Mouse (Mus musculus): Measurements from ENCODE around the gene Defb25.

Gene Defb25

DNA sequence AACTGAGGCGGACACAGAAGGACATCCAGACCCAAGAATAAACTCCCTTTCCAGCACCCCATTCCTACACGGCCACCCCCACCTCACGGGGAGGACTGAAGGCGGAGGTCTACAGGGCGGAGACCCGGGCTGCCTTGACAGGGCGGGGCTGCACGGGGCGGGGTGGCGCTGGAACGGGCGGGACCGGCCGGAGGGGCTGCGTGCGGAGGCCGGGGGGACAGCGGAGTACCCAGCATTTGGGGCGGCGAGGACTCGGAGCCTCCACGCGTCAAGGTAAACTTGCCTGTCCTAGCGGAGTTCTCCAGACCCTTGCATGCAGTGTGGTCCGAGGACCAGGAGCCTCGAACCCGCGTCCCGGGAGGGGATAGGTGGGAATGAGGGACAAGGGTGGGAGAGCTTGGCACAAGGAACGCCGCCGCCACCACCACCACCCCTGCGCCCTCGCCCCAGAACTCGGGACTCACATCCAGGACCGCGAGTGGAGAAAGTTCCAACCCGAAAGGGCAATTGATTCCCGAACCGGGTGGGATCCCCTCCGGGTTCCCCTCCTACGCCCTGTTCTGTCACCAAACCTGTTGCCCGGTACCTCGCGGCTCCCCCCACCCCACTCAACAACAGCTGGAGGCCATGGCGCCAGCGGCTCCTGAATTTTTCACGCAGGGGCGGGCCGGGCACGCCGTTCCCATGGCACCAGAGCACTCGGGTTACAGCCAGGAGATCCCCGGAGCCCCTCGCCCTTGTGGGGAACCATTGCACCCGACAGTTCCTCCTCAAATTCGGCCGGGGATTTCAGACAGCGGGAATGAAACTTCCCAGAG lies 4.1 kb upstream of the Defb25 start, which contains the start of gene Rem1:
Rem1 (plus strand) TSS at position 178 of the 818 bp plus-strand sequence.
- DNase-seq (ENCODE audit: low spot score): no peak

- no peak for DNase-seq (ENCODE audit: low spot score)
Measured at GRCm38 (mm10) chr2:152625256-152625655, 2.4 kb upstream of the Defb25 start.

DNA sequence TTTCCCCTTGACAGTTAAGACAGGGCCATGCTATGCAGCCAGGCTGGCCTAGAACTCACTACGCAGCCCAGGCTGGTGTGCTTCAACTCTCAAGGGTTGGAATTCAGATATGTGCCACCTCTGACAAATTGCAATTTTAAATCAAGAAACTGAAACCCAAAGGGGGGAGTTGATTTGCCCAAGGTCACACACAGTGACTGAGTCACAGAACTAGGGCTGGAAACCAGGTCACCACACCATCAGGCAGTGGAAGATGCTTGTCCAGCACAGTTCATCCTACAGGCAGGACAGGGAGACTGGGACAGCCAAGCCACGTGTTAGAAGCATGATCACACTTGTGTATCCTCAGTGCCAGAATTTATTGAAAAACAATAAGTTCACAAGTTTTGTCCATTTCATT lies 1.7 kb upstream of the Defb25 start:
- no peak for DNase-seq (ENCODE audit: low spot score)

GRCm38 (mm10) chr2:152622151-152622550 lies 702 bp downstream of the Defb25 start:
- no peak for DNase-seq (ENCODE audit: low spot score)

GRCm38 (mm10) chr2:152620367-152621134 lies 2.3 kb downstream of the Defb25 start:
- DNase-seq (ENCODE audit: low spot score): no peak

DNA sequence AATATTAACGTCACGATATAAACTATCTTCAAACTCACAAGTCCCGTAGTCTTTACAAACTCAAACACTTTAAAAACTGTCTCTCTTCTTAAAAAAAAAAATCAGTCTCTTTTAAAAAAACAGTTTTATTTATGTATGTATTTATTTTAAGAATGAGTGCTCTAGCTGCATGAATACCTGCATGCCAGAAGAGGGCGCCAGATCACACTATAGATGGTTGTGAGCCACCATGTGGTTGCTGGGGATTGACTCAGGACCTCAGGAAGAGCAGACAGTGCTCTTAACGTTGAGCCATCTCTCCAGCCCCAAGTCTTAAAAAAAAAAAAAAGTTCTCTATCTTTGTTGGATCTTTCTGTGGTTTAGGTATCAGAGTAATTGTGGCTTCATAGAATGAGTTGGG lies 5.5 kb downstream of the Defb25 start:
- DNase-seq (ENCODE audit: low spot score): no peak

DNA sequence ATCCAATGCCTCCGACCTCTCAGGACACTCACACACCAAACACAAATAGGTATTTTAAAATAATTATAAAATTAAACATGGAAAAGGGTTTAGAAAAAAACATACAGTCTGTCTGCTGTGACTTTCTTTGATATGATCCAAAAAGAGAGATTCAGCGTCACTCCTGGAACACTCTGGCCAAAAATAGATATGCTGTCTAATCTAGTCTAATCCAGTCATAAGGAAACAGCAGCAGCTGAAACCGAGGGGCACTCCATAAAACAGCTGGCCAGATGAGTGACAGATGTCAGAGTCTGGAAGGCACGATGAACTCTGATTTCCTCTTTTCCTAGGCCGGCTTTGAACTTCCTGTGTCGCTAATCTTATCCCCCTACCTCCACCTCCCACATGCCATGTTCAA lies 6.4 kb downstream of the Defb25 start:
- DNase-seq (ENCODE audit: low spot score): no peak

DNA sequence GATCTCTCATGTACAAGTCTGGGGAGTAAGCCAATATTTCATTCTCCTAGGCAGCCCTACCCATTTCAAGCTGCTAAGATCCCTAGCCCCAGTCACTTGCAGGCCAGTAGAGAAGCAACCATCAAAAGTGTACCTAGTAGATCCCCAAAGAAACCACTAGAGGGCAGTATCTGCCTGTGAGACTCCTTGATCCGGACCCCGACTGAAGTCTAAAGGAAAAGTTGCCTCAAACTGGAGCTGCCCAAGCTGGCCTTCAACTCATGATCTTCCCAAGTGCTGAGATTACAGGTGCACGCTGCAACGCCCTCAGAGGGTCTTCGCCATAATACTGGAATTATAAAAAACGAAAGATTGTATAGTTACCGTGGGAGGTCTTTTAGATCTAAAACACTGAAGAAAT lies 7.3 kb downstream of the Defb25 start:
- peak; percentile 55 for DNase-seq (ENCODE audit: low spot score)

GRCm38 (mm10) chr2:152612193-152612592 lies 10.7 kb downstream of the Defb25 start:
- DNase-seq (ENCODE audit: low spot score): no peak

DNA sequence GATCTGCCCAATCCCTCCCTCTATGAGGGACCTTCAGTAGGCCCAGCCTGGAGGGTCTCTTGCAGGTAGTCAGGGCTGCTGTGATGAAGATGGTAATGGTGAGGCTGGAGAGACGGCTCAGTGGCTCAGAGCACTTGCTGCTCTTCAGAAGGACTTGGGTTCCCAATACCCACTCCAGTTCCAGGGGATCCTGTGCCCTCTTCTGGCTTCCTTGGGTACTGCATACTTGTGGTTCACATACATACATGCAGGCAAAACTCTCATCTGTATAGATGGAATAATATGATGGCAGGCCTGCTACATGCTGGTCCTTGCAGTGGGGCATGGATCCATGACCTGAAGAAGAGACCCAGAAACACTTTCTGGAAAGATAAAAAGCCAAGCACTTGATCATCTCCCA lies 14.1 kb downstream of the Defb25 start:
- DNase-seq (ENCODE audit: low spot score): no peak

GRCm38 (mm10) chr2:152607746-152608145 lies 15.1 kb downstream of the Defb25 start:
- DNase-seq (ENCODE audit: low spot score): no peak

GRCm38 (mm10) chr2:152604057-152604456 lies 18.8 kb downstream of the Defb25 start, which contains the start of gene Defb36:
Gene Defb36 (plus strand): TSS chr2:152604327.
- no peak for DNase-seq (ENCODE audit: low spot score)

GRCm38 (mm10) chr2:152601275-152601960 lies 21.4 kb downstream of the Defb25 start:
- no peak for DNase-seq (ENCODE audit: low spot score)

- no peak for DNase-seq (ENCODE audit: low spot score)
Measured at GRCm38 (mm10) chr2:152600076-152600475, 22.8 kb downstream of the Defb25 start.

DNA sequence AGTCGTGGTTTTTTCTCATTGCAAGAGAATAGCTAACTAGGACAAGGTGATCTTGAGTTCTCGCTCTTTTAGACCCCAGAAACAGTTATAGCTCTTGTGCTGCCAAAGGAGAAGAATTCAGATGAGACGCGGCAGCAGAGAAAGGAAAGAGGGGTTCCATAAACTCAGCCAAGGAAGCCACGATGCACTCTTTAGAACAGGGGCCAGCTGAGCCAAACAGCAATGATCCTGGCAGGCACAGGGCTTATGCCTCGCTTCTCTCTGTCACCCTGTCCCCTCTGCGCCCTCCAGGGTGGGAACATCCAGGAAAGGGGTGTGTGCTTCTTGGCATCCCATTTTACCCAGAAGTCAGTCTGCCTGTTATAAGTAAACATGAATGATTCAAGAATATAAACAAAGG lies 23.6 kb downstream of the Defb25 start, which contains the start of gene Defb45:
Defb45 (minus strand) TSS at position 101 of the 400 bp plus-strand sequence.
- no peak for DNase-seq (ENCODE audit: low spot score)

DNA sequence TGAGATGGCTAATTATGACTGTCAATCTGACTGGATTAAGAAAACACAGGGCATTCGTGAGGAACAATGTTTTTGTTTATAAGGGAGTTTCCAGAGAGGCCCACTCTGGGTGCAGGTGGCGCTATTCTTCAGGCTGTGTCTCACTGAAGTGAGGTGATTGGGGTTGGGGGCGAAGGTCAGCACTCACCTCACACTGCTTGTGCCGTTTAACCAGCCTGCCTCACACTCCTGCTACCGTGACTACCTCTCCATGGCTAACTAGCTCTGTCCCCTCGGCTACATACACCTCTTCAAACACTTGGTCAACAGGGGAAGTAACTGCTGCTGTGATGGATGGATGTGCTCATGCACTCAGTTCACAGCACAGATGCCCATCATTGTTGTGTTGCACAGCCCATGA lies 33.8 kb downstream of the Defb25 start:
- no peak for DNase-seq (ENCODE audit: low spot score)

- no peak for DNase-seq (ENCODE audit: low spot score)
Measured at GRCm38 (mm10) chr2:152588450-152588849, 34.4 kb downstream of the Defb25 start.

- no peak for DNase-seq (ENCODE audit: low spot score)
Measured at GRCm38 (mm10) chr2:152586926-152587560, 35.8 kb downstream of the Defb25 start.

DNA sequence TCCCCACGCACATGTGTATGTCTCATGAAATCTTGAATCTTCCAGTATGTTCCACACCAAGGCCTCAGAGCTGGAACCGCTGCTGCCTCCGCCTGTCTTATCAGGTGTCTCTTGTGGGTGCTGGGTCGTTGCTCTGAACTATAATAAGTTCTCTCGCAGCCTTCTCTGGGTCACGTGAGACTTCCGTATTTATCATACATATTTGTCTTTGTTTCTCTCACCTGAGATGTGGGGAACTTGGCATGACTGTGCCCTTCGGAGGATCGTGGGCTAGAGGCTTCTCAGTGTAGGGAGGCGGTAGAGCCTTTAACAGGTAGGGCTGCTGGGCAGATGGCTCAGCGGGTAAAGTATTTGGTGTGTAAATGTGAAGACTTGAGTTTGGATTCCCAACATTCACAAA lies 42.2 kb downstream of the Defb25 start:
- no peak for DNase-seq (ENCODE audit: low spot score)

- no peak for DNase-seq (ENCODE audit: low spot score)
Measured at GRCm38 (mm10) chr2:152580107-152580506, 42.7 kb downstream of the Defb25 start, which contains the start of gene Defb19. Gene Defb19 (minus strand): TSS chr2:152580312.

- no peak for DNase-seq (ENCODE audit: low spot score)
Measured at GRCm38 (mm10) chr2:152573484-152573883, 49.4 kb downstream of the Defb25 start.

All from ovary, postnatal 14 days (tissue).